Comparison of ENCODE assay signal across 9 mouse cellular contexts in genomic region chr2:61807151-61807550, GRCm38 (mm10). TPM values are rescaled to one million over a fixed set of nuclear protein-coding genes. Genes with fewer than 3 reads are reported as not detected.
A peak's percentile ranks its signal among the peaks of the same experiment; 100 is the strongest.
DNase-seq lines count a peak whose midpoint lies in the region; ATAC-seq and TF ChIP-seq lines count a peak whose summit lies in the region.
"Had no signal": no experiment of that assay in that cellular context is flagged by ENCODE, and none has a peak within 500 bp of the region (broad histone marks: within the 10 kb centered on the region; RNA-seq: fewer than 3 reads in every experiment).

No protein-coding gene starts in this region.

- no peak for TF ChIP-seq POLR2A in heart, adult 2 months (IDR thresholded peaks at IDR 0.05; ENCODE audit: insufficient read depth, low read depth, low read length)
- no peak for TF ChIP-seq POLR2A in limb, embryonic 14.5 days (IDR thresholded peaks at IDR 0.05; ENCODE audit: borderline replicate concordance, extremely low read depth, insufficient read depth, insufficient read length)

- peak overlapping the region; percentile 81 for H3K4me2 ChIP-seq in forebrain, postnatal 0 days (ENCODE audit: low read depth)
- peak overlapping the region; percentile 29; the same call in 1 of the 2 replicates for H3K4me2 ChIP-seq in limb, embryonic 14.5 days (replicated peaks; ENCODE audit: low read depth, low read length, severe bottlenecking)

- no peak overlapping the region for H3K4me3 ChIP-seq in heart, adult 2 months
- H3K4me3 ChIP-seq in forebrain, postnatal 0 days (ENCODE audit: low read depth, low read length): peak overlapping the region; percentile 48
- peak overlapping the region; percentile 16 for H3K4me3 ChIP-seq in limb, embryonic 14.5 days (replicated peaks; ENCODE audit: low read length)

- H3K9me3 ChIP-seq in forebrain, postnatal 0 days (ENCODE audit: low read length): no peaks in the 10 kb centered on the region
- no peaks in the 10 kb centered on the region for H3K9me3 ChIP-seq in limb, embryonic 14.5 days (ENCODE audit: control insufficient read depth, low read length)

- no peaks in the 10 kb centered on the region for H3K36me3 ChIP-seq in heart, adult 2 months (ENCODE audit: control insufficient read depth, insufficient read depth, low read length)
- 0 out of 2 replicates have a peak, but pooled peaks cover 10% of the 10 kb centered on the region for H3K36me3 ChIP-seq in forebrain, postnatal 0 days (ENCODE audit: insufficient read depth)
- no peaks in the 10 kb centered on the region for H3K36me3 ChIP-seq in limb, embryonic 14.5 days (ENCODE audit: control insufficient read depth, insufficient read depth, low read length)

- no peaks in the 10 kb centered on the region for H3K4me1 ChIP-seq in heart, adult 2 months (ENCODE audit: control insufficient read depth, insufficient read depth, low read length)
- H3K4me1 ChIP-seq in forebrain, postnatal 0 days (ENCODE audit: insufficient read depth): no peaks in the 10 kb centered on the region
- H3K4me1 ChIP-seq in limb, embryonic 14.5 days (ENCODE audit: control insufficient read depth, insufficient read depth, low read length): peaks cover 10% of the 10 kb centered on the region

- peaks cover 47% of the 10 kb centered on the region for H3K27me3 ChIP-seq in heart, adult 2 months (ENCODE audit: control insufficient read depth, insufficient read depth, low read length)
- peaks cover 10% of the 10 kb centered on the region; the same call in 1 of the 2 replicates for H3K27me3 ChIP-seq in forebrain, postnatal 0 days (ENCODE audit: insufficient read depth, low read length)
- peaks cover 91% of the 10 kb centered on the region for H3K27me3 ChIP-seq in limb, embryonic 14.5 days (ENCODE audit: control insufficient read depth, insufficient read depth, low read length)

- no peak overlapping the region for H3K9ac ChIP-seq in heart, adult 2 months (ENCODE audit: low read depth, low read length)
- peak overlapping the region; percentile 82 for H3K9ac ChIP-seq in forebrain, postnatal 0 days
- peak overlapping the region; percentile 16; the same call in 1 of the 2 replicates for H3K9ac ChIP-seq in limb, embryonic 14.5 days (ENCODE audit: low read depth, low read length, severe bottlenecking)
- H3K9ac ChIP-seq: liver, embryonic 14.5 days had no signal

- intact Hi-C loops in heart, adult 2 months (cut with DNase I): no loop called here

- H3K79me2 ChIP-seq in heart, adult 2 months (replicated peaks; ENCODE audit: control insufficient read depth, insufficient read depth, low read length): no peaks in the 10 kb centered on the region

- no peak overlapping the region for H3K27ac ChIP-seq in heart, adult 2 months
- H3K27ac ChIP-seq in forebrain, postnatal 0 days (ENCODE audit: low read depth, low read length): peak overlapping the region; percentile 93
- H3K27ac ChIP-seq in limb, embryonic 14.5 days (replicated peaks; ENCODE audit: low read depth, low read length): no peak overlapping the region
- H3K27ac ChIP-seq: liver, embryonic 14.5 days had no signal

- peak; percentile 12 to 40 for DNase-seq in heart, adult 2 months
- DNase-seq in heart, adult 8-10 months (ENCODE audit: low spot score): no peak
- peak; percentile 12 to 34 for DNase-seq in spleen, adult 18-20 months
- no peak for DNase-seq in spleen, postnatal 14 days (ENCODE audit: low spot score in 2 of 2)
- peak; percentile 70 for DNase-seq in forebrain, postnatal 0 days
- DNase-seq in limb, embryonic 14.5 days (ENCODE audit: low spot score): no peak
- peak; percentile 52 for DNase-seq in right cerebral cortex, postnatal 25 days

- 7% methylated on average over 22 of the region's 22 CpGs for WGBS in heart, adult 2 months
- 2% methylated on average over 22 of the region's 22 CpGs for WGBS in forebrain, postnatal 0 days
- under 1% methylated on average over 22 of the region's 22 CpGs for WGBS in limb, embryonic 14.5 days

- TF ChIP-seq EP300 in heart, adult 2 months (IDR thresholded peaks at IDR 0.05; ENCODE audit: insufficient read depth, low read depth, low read length): no peak

- no peak for TF ChIP-seq CTCF in heart, adult 2 months (IDR thresholded peaks at IDR 0.05)
- no peak for TF ChIP-seq CTCF in forebrain, postnatal 0 days (IDR thresholded peaks at IDR 0.05; ENCODE audit: low read depth)

- peak; percentile 9 for ATAC-seq in forebrain, postnatal 0 days
- no peak for ATAC-seq in limb, embryonic 14.5 days (ENCODE audit: low FRiP score, low read depth)
- no peak for ATAC-seq in erythroblast, adult 5-6 weeks (replicated peaks; ENCODE audit: low FRiP score, poor library complexity, severe bottlenecking)

RNA-seq across cellular contexts. Expression of gene Tbr1, which starts 4.4 kb away (rescaled TPM):
- total RNA-seq in heart, adult 2 months (2021): under 1 TPM in 1 of 2 experiments, not detected in 1; 0.09 TPM
- not detected in 2 replicates for polyA plus RNA-seq in heart, adult 2 months (2012; rRNA removed)
- total RNA-seq in heart, adult 8-10 months (2022): not detected
- total RNA-seq in forebrain, postnatal 0 days (2014; rRNA removed): 38.0 and 43.2 TPM in 2 replicates
- polyA plus RNA-seq in forebrain, postnatal 0 days (2015; fragmentation: Nextera tagmentation; extraction: Ambion mirVana): 26.7 and 28.8 TPM in 2 replicates
- 0.70 and 0.74 TPM in 2 replicates for polyA plus RNA-seq in limb, embryonic 14.5 days (2012; rRNA removed)
- 0.23 and 0.36 TPM in 2 replicates for polyA plus RNA-seq in limb, embryonic 14.5 days (2014; fragmentation: Nextera tagmentation; extraction: Ambion mirVana)
- total RNA-seq in erythroblast, adult 5-6 weeks (2015; ENCODE audit: low replicate concordance): not detected in 2 replicates
- total RNA-seq in erythroblast, adult 5-6 weeks (2017; ENCODE audit: low replicate concordance): not detected in 2 replicates

Comparison
In these comparisons a context has a peak if more than half of its experiments do, and no peak if none do; other contexts are left out.
1. DNase-seq: peak in heart, adult 2 months (2 of 2), spleen, adult 18-20 months (2 of 2), forebrain, postnatal 0 days (single experiment) and right cerebral cortex, postnatal 25 days (single experiment); none in heart, adult 8-10 months (single experiment), spleen, postnatal 14 days (0 of 2) and limb, embryonic 14.5 days (single experiment).
2. RNA of gene Tbr1, which starts 4.4 kb away (total RNA-seq): 38.0 to 43.2 TPM in forebrain, postnatal 0 days; 0.09 TPM in heart, adult 2 months, not detected in heart, adult 8-10 months and not detected in erythroblast, adult 5-6 weeks; every median in the first group is over 10 times any median in the second.